Mouse (Mus musculus): ENCODE data around the gene Fam155a.

The Fam155a gene

GRCm38 (mm10) chr8:9182461-9182860, 588.5 kb downstream of the Fam155a start:
- in situ Hi-C loops (cut with MboI, MseI), result no loop called here

DNA sequence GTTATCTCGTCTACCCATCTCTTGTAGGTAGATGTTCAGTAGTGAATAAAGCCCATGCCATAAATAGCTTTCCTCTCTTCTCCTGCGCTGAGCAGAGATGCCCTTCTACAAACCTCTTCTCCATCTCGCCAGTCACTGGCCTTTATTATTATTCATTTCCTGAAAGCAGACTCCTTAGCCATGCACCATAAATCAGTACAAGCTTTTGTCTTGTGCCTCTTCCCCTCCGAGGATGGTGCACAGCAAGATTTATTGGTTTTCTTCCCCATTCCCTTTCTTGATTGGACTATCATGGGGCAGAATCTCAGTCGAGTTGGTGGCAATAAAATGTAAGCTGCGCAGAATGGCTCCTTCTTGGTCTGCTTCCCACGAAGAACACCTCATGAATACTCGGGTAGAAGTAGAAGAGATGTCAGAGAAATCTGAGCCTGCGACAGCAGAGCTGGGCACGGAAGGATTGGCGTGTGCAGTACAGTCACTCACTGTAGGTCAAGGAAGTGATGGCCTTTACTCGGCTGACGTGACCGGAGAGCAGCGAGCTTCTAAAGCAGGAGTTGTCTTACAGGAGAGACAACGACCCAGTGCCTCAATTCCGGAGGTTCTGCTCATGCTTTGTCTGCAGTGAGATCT, 590.2 kb downstream of the Fam155a start:
- in situ Hi-C loops (cut with MboI, MseI), result no loop called here

DNA sequence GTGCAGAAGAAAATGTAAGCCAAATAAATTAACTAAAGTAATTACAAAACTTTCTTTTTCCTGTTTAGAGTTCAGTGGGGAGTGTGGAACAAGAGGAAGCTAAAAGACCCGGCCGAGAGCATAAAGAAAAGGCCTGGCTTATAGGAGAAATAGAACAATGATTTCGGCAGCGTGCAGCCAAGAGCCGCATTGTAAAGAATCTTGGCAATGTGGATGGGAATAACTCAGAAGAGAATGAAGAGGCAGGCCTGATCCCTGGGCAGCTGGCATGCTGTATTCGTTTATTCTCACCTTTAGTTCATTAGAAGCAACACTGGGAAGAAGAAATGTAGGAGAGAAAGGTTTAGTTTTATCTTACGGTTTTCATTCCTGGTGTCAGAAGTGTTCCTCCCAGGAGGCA, 594.0 kb downstream of the Fam155a start:
- in situ Hi-C loops (cut with MboI, MseI), result no loop called here

- in situ Hi-C loops (cut with MboI, MseI), result no loop called here
These were observed 595.9 kb downstream of the Fam155a start for GRCm38 (mm10) chr8:9174865-9175565.

DNA sequence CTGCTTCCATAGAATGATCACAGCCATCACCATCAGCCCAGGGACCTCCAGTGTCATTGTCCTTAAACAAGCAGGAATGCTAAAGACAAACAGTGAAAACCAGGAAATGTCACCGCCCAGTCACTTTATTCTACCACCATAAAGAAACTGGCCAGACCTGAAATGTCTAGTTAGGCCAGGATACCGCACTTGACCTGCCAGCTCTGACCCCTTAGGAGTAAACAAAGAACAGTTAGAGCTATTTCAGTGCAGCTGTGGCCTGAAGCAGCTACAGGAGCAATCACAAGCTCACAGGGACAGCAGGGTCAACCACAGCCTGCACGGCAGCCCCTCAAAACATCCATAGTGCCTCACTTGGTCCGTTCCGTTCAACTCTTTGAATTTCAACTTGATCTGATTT, 599.1 kb downstream of the Fam155a start:
- in situ Hi-C loops (cut with MboI, MseI), result no loop called here

DNA sequence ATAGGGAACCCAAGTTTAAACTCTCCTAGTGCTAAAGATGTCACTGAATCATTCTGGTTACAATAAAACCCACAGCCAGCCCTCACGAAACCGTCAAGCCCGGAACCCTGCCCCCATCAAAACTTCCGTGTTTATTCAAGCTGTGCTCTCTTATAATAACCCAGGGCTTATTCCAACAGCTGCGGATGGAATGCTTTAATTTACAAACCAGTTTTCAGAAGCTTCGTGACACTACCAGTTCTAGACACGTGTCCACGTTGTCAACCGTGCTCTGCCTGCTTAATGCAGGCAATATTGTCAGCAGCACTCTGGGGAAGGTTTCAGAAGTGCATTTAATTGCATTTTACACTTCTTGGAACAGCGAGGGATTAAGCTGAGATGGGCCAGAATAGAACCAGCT, 603.0 kb downstream of the Fam155a start:
- in situ Hi-C loops (cut with MboI, MseI), result no loop called here

DNA sequence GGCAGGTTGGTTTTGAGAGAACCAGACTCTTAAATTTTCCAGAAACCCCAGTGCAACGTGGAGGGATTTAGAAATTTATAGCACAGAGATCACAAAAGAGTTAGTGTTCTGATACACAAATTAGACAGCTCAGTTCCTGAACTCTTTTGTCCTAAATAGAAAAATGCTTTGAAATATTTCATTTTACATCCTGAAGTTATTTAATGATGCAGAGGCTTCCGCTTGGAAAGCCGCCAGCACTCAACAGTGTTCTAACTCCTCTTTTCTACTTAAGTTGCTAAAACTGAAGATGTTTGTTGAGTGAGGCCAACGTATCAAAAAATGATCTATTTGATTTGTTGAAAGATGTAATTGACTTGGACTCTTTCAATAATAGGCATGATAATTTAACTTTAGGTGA, 609.4 kb downstream of the Fam155a start:
- in situ Hi-C loops (cut with MboI, MseI), result no loop called here

GRCm38 (mm10) chr8:9159322-9159721, 611.6 kb downstream of the Fam155a start:
- in situ Hi-C loops (cut with MboI, MseI), result no loop called here

DNA sequence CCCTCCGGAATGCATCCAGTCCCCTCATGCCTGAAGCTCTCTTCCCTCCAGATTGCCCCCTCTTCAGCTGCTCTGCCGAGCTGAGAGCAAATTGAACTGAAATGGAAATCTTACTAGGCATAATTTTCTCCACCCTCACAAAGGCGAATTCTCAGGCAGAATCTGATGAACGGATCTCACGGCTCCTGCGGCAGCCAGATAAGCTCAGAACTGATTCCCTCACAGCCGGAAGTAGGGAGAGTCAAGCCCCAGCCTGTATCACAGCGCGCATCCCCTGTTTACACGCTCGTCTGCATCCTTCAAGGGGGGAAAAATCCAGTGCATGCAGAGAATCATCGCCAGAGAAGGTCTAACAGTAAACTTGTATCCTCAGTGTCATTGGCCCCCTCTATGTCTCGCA, 612.3 kb downstream of the Fam155a start:
- in situ Hi-C loops (cut with MboI, MseI), result no loop called here

DNA sequence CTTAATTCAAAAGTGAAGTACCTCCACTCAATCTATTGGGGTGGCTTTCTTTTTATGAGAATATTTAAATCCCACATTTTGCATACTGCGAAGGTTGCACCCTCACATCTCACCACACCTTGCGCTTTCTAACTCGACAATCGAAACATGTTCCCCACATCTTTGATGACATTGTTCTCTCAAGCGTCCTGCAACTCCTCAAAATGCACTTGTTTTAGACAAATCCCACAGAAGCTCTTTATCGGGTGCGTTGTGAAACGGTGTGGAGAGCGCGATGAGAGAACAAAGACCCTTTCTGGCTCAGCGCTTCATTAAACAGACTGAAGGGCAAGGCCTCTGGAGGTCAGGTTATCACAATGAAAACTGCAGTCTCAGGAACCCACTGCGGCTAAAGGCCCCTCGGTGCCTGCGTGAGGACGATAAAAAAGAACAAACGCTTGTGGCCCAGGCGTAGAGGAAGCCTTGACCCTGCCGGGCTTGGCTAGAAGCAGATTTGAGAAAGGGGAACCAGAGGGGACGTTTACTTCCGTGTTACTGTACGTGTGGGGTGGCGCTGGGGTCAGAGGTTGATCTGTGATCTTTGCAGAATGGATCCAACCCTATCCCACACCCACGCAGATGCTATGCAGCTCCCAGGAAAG, 613.7 kb downstream of the Fam155a start:
- in situ Hi-C loops (cut with MboI, MseI), result no loop called here

Measured in T-helper 2 cell (primary cell).